Mouse (Mus musculus) hindbrain, embryonic 16.5 days (tissue): ENCODE data around the gene Tspear. TPM values are rescaled to one million over a fixed set of nuclear protein-coding genes. Genes with fewer than 3 reads are reported as not detected.
"Not testable (repeated sequence)": the region's sequence is repeated elsewhere in the genome, so short reads cannot be mapped to it uniquely, and the experiment has no call there.

Source experiments
- ATAC-seq: fragments of 200-750 bp; cut with Nextera tagmentation; 2 replicates; pipeline ENCODE4 v1.8.0; 2017; ENCODE audit warnings: moderate TSS enrichment, moderate library complexity
- H3K27ac ChIP-seq: fragments of 300-500 bp; sonication (generic); 2 replicates; pipeline ENCODE4 v1.5.1; 2014; ENCODE audit warnings: low read depth, mild to moderate bottlenecking, control low read depth, low read length, moderate library complexity
- H3K27me3 ChIP-seq: fragments of 300-500 bp; sonication (generic); replicated peaks from 2 replicates; pipeline ENCODE4 v1.6.1; 2014; ENCODE audit warnings: low read length; ENCODE audit not compliant: control insufficient read depth, insufficient read depth
- H3K36me3 ChIP-seq: fragments of 300-500 bp; sonication (generic); 2 replicates; pipeline ENCODE4 v1.6.1; 2014; ENCODE audit warnings: mild to moderate bottlenecking, low read length, moderate library complexity, mixed read lengths; ENCODE audit not compliant: control insufficient read depth, insufficient read depth
- H3K4me1 ChIP-seq: fragments of 300-500 bp; sonication (generic); 2 replicates; pipeline ENCODE4 v1.6.1; 2014; ENCODE audit warnings: low read depth, low read length; ENCODE audit not compliant: control insufficient read depth, insufficient read depth
- H3K4me2 ChIP-seq: fragments of 300-500 bp; sonication (generic); 2 replicates; pipeline ENCODE4 v1.6.1; 2014; ENCODE audit warnings: mild to moderate bottlenecking, low read length, control low read depth, moderate library complexity
- H3K4me3 ChIP-seq: fragments of 300-500 bp; sonication (generic); 2 replicates; pipeline ENCODE4 v1.5.1; 2014; ENCODE audit warnings: mild to moderate bottlenecking, low read length, control low read depth, moderate library complexity
- H3K9ac ChIP-seq: fragments of 300-500 bp; sonication (generic); 2 replicates; pipeline ENCODE4 v1.6.1; 2014; ENCODE audit warnings: low read depth, mild to moderate bottlenecking, control low read depth, low read length, moderate library complexity
- H3K9me3 ChIP-seq: fragments of 300-500 bp; sonication (generic); 2 replicates; pipeline ENCODE4 v1.6.1; 2014; ENCODE audit warnings: mild to moderate bottlenecking, low read length, moderate library complexity; ENCODE audit not compliant: control insufficient read depth
- WGBS: fragments of 180-500 bp; shearing (Covaris S2); extraction: QIAGEN DNeasy Blood & Tissue Kit; methylation state at CpG from one replicate; pipeline ENCODE4 v1.1.7; 2014; 5-methylcytosine and 5-hydroxymethylcytosine counted together
- polyA plus RNA-seq: library from polyadenylated mRNA; unstranded; fragments of >200 nt; fragmentation: Nextera tagmentation; extraction: Ambion mirVana; gene quantifications from 2 replicates; pipeline ENCODE4 v1.2.1, GENCODE M21; 2015

Tspear gene
- polyA plus RNA-seq, 1 experiment from 2014 or later = 1.6 TPM

GRCm38 (mm10) chr10:77759582-77759981 is 73.2 kb downstream of the Tspear start, which contains the start of gene Gm3233:
Gene Gm3233, minus strand, starts transcription at chr10:77759682.
- H3K27ac ChIP-seq, H3K36me3 ChIP-seq, H3K9ac ChIP-seq, H3K4me1 ChIP-seq, H3K4me3 ChIP-seq, H3K9me3 ChIP-seq, ATAC-seq, H3K27me3 ChIP-seq, H3K4me2 ChIP-seq: not testable (repeated sequence)
- WGBS = no CpG with 5 or more reads among the region's 1 CpGs

DNA sequence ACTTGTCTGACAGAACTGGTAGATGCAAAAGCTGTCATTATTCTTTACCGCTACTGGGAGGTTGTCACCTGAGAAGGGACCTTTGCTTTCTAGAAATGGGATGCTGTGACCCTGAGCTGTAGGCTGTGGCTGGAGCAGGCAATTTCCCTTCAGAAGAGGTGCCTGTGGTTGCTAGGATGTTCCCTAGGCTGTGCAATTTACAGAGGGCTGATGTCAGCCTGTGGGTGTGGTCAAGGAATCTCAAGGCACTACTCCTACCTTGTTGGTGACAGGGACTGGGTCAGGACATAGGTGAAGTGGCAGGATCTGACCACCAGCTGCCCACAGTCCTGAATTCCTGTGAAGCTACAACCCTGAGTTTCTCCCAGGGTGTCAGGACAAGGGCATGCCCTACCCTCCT is 83.4 kb downstream of the Tspear start:
- Histone ChIP-seq H3K4me2 (no peak overlapping the region), H3K4me1 (no peaks in the 10 kb centered on the region), H3K9me3 (no peaks in the 10 kb centered on the region), H3K36me3 (no peaks in the 10 kb centered on the region), H3K9ac (no peak overlapping the region), H3K27me3 (no peaks in the 10 kb centered on the region), H3K27ac (no peak overlapping the region), H3K4me3 (no peak overlapping the region)
- no peak for ATAC-seq
- 90% methylated on average over 1 of the region's 1 CpGs for WGBS

DNA sequence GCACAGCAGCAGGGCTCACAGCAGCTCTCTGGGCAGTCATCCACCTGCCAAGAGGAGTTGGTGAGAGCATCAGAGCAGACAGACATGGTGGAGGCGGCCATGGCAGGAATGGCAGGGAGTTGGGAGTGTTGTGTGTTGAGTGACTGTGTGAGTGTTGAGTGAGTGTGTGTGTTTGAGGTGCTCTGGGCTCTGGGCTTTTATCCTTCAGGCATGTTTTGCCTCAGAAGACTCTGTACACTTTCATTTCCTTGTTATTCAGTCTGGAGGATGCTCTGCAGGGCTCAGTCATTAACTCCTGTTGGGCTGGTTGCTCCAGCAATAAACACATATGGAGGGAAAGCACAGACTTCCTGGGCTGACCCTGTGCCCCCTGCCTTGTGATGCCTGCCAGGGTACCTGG is 84.9 kb downstream of the Tspear start, which contains the start of gene Gm3238:
Gene Gm3238 (minus strand): TSS at position 101 of the 400 bp plus-strand sequence.
- H3K4me1 ChIP-seq, H3K4me3 ChIP-seq, ATAC-seq, H3K27ac ChIP-seq, H3K9ac ChIP-seq, H3K4me2 ChIP-seq, H3K27me3 ChIP-seq, H3K9me3 ChIP-seq, H3K36me3 ChIP-seq: not testable (repeated sequence)
- no CpG with 5 or more reads among the region's 1 CpGs for WGBS

DNA sequence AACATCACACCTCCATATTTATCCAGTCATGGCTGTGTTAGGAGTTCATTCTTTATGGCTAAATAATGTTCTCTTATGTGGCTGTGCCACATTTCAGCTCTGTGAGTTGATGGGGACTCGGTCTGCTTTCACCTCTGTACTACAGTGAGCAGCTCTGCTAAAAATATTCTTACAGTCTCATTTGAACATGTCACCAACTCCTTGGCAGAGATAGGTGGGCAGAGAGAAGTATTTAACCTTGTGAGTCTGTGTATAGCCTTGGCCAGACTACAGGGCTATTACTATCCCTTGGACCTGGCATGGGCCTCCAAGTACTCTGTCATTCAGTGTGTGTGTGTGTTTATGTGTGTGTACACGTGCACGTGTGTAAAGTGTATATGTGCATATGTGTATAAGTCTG is 85.8 kb downstream of the Tspear start:
- not testable (repeated sequence) for H3K9me3 ChIP-seq, ATAC-seq, H3K36me3 ChIP-seq, H3K4me3 ChIP-seq, H3K27ac ChIP-seq, H3K9ac ChIP-seq, H3K4me1 ChIP-seq, H3K4me2 ChIP-seq, H3K27me3 ChIP-seq
- 70% methylated on average over 2 of the region's 3 CpGs for WGBS

- H3K4me2 ChIP-seq, H3K9ac ChIP-seq, H3K9me3 ChIP-seq, H3K4me1 ChIP-seq, H3K36me3 ChIP-seq, ATAC-seq, H3K27ac ChIP-seq, H3K4me3 ChIP-seq, H3K27me3 ChIP-seq: not testable (repeated sequence)
- whole genome bisulfite sequencing = 63% methylated on average over 1 of the region's 1 CpGs
These were observed 90.5 kb downstream of the Tspear start, which contains the start of gene Gm7138 for GRCm38 (mm10) chr10:77776844-77777243. Gene Gm7138, minus strand, starts transcription at chr10:77776944.

DNA sequence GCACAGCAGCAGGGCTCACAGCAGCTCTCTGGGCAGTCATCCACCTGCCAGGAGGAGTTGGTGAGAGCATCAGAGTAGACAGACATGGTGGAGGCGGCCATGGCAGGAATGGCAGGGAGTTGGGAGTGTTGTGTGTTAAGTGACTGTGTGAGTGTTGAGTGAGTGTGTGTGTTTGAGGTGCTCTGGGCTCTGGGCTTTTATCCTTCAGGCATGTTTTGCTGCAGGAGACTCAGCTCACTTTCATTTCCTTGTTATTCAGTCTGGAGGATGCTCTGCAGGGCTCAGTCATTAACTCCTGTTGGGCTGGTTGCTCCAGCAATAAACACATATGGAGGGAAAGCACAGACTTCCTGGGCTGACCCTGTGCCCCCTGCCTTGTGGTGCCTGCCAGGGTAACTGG is 96.1 kb downstream of the Tspear start, which contains the start of gene Gm3250:
Gene Gm3250 (minus strand): TSS at position 101 of the 400 bp plus-strand sequence.
- not testable (repeated sequence) for ATAC-seq, H3K9ac ChIP-seq, H3K9me3 ChIP-seq, H3K4me2 ChIP-seq, H3K27me3 ChIP-seq, H3K4me3 ChIP-seq, H3K27ac ChIP-seq, H3K4me1 ChIP-seq, H3K36me3 ChIP-seq
- no CpG with 5 or more reads among the region's 1 CpGs for WGBS

DNA sequence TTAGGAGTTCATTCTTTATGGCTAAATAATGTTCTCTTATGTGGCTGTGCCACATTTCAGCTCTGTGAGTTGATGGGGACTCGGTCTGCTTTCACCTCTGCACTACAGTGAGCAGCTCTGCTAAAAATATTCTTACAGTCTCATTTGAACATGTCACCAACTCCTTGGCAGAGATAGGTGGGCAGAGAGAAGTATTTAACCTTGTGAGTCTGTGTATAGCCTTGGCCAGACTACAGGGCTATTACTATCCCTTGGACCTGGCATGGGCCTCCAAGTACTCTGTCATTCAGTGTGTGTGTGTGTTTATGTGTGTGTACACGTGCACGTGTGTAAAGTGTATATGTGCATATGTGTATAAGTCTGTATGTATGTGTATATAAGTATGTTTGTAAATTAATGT is 97.0 kb downstream of the Tspear start:
- not testable (repeated sequence) for H3K4me3 ChIP-seq, H3K4me1 ChIP-seq, H3K27me3 ChIP-seq, H3K4me2 ChIP-seq, H3K36me3 ChIP-seq, ATAC-seq, H3K9me3 ChIP-seq, H3K27ac ChIP-seq, H3K9ac ChIP-seq
- WGBS = 100% methylated on average over 1 of the region's 3 CpGs

- H3K27me3 ChIP-seq, H3K4me1 ChIP-seq, H3K4me2 ChIP-seq, H3K36me3 ChIP-seq, ATAC-seq, H3K27ac ChIP-seq, H3K9ac ChIP-seq, H3K9me3 ChIP-seq, H3K4me3 ChIP-seq: not testable (repeated sequence)
- WGBS = no CpG with 5 or more reads among the region's 1 CpGs
These were observed 101.5 kb downstream of the Tspear start, which contains the start of gene Gm7137 for GRCm38 (mm10) chr10:77787876-77788275. Gene Gm7137, minus strand, starts transcription at chr10:77788200.

GRCm38 (mm10) chr10:77788621-77789020 is 102.3 kb downstream of the Tspear start:
- no peaks in the 10 kb centered on the region for H3K27me3 ChIP-seq
- no peak overlapping the region for H3K27ac ChIP-seq
- no peaks in the 10 kb centered on the region for H3K9me3 ChIP-seq
- no peak overlapping the region for H3K9ac ChIP-seq
- ATAC-seq = no peak
- WGBS = 76% methylated on average over 2 of the region's 2 CpGs
- H3K4me2 ChIP-seq = no peak overlapping the region
- H3K4me1 ChIP-seq = no peaks in the 10 kb centered on the region
- no peaks in the 10 kb centered on the region for H3K36me3 ChIP-seq
- no peak overlapping the region for H3K4me3 ChIP-seq

DNA sequence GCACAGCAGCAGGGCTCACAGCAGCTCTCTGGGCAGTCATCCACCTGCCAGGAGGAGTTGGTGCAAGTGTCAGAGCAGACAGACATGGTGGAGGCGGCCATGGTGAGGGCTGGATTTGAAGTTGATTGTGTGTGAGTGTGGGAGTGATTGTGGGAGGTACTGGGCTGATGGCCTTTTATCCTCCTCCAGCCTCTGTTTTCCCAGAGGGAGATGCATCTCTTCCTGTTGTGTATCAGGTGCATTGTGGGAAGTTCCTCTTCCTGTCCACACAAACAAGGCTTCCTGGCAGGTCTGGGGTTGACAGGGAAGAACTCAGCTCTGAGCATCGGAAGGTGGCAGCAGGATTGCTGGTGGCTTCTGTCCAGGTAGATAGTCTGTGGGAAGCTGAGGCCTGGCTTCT is 108.6 kb downstream of the Tspear start, which contains the start of gene Gm9639:
Gene Gm9639 (minus strand): TSS at position 101 of the 400 bp plus-strand sequence.
- Histone ChIP-seq H3K27ac (no peak within 1 kb of the TSS), H3K9me3 (no peaks in the 10 kb centered on the region), H3K4me2 (no peak within 1 kb of the TSS), H3K4me3 (no peak within 1 kb of the TSS), H3K4me1 (no peaks in the 10 kb centered on the region), H3K27me3 (no peaks in the 10 kb centered on the region), H3K36me3 (no peaks in the 10 kb centered on the region), H3K9ac (no peak within 1 kb of the TSS)
- no peak for ATAC-seq
- WGBS = 71% methylated on average over 2 of the region's 2 CpGs
